Mouse (Mus musculus): ENCODE measurements around the gene Maip1. TPM values are rescaled to one million over a fixed set of nuclear protein-coding genes. Genes with fewer than 3 reads are reported as not detected.

The Maip1 gene
- polyA plus RNA-seq, 1 experiment from 2014 or later, result 18.3 TPM

GRCm38 (mm10) chr1:57439026-57439425 is 32.9 kb downstream of the Maip1 start:
- H3K4me2 ChIP-seq (ENCODE audit: low read length), result no peak overlapping the region
- no peak overlapping the region for H3K9ac ChIP-seq (ENCODE audit: low read depth, low read length)
- H3K4me3 ChIP-seq (ENCODE audit: low read depth, low read length), result no peak overlapping the region
- ATAC-seq, result no peak
- H3K27ac ChIP-seq (ENCODE audit: low read length), result no peak overlapping the region
- H3K36me3 ChIP-seq (ENCODE audit: control insufficient read depth, insufficient read depth, low read length), result no peaks in the 10 kb centered on the region
- WGBS, result 85% methylated on average over 6 of the region's 6 CpGs
- no peaks in the 10 kb centered on the region; the same call in 1 of the 2 replicates for H3K9me3 ChIP-seq (replicated peaks; ENCODE audit: control insufficient read depth, low read length, poor library complexity, severe bottlenecking)
- peaks cover 13% of the 10 kb centered on the region for H3K4me1 ChIP-seq (ENCODE audit: control insufficient read depth, insufficient read depth, low read length)
- H3K27me3 ChIP-seq (ENCODE audit: control insufficient read depth, insufficient read depth, low read depth, low read length), result no peaks in the 10 kb centered on the region

- Histone ChIP-seq H3K9ac (ENCODE audit: low read depth, low read length) (no peak overlapping the region), H3K36me3 (ENCODE audit: control insufficient read depth, insufficient read depth, low read length) (no peaks in the 10 kb centered on the region), H3K4me1 (ENCODE audit: control insufficient read depth, insufficient read depth, low read length) (peaks cover 15% of the 10 kb centered on the region), H3K4me3 (ENCODE audit: low read depth, low read length) (no peak overlapping the region), H3K27ac (ENCODE audit: low read length) (no peak overlapping the region), H3K27me3 (ENCODE audit: control insufficient read depth, insufficient read depth, low read depth, low read length) (no peaks in the 10 kb centered on the region), H3K4me2 (ENCODE audit: low read length) (no peak overlapping the region), H3K9me3 (replicated peaks; ENCODE audit: control insufficient read depth, low read length, poor library complexity, severe bottlenecking) (no peaks in the 10 kb centered on the region; the same call in 1 of the 2 replicates)
- WGBS, result 61% methylated on average over 4 of the region's 4 CpGs
- ATAC-seq, result no peak
Observed at GRCm38 (mm10) chr1:57440771-57441170, 34.6 kb downstream of the Maip1 start.

- no peak overlapping the region for H3K9ac ChIP-seq (ENCODE audit: low read depth, low read length)
- no peaks in the 10 kb centered on the region; the same call in 1 of the 2 replicates for H3K9me3 ChIP-seq (replicated peaks; ENCODE audit: control insufficient read depth, low read length, poor library complexity, severe bottlenecking)
- 35% methylated on average over 10 of the region's 10 CpGs for WGBS
- H3K36me3 ChIP-seq (ENCODE audit: control insufficient read depth, insufficient read depth, low read length), result no peaks in the 10 kb centered on the region
- H3K27ac ChIP-seq (ENCODE audit: low read length), result no peak overlapping the region
- ATAC-seq, result no peak
- no peak overlapping the region for H3K4me3 ChIP-seq (ENCODE audit: low read depth, low read length)
- no peak overlapping the region for H3K4me2 ChIP-seq (ENCODE audit: low read length)
- H3K27me3 ChIP-seq (ENCODE audit: control insufficient read depth, insufficient read depth, low read depth, low read length), result no peaks in the 10 kb centered on the region
- H3K4me1 ChIP-seq (ENCODE audit: control insufficient read depth, insufficient read depth, low read length), result 0 out of 2 replicates have a peak, but pooled peaks cover 2% of the 10 kb centered on the region
Observed at GRCm38 (mm10) chr1:57445679-57446078, 39.6 kb downstream of the Maip1 start.

- H3K9ac ChIP-seq (ENCODE audit: low read depth, low read length), result no peak overlapping the region
- no peaks in the 10 kb centered on the region for H3K9me3 ChIP-seq (replicated peaks; ENCODE audit: control insufficient read depth, low read length, poor library complexity, severe bottlenecking)
- no peaks in the 10 kb centered on the region for H3K27me3 ChIP-seq (ENCODE audit: control insufficient read depth, insufficient read depth, low read depth, low read length)
- no peak overlapping the region for H3K4me3 ChIP-seq (ENCODE audit: low read depth, low read length)
- H3K4me2 ChIP-seq (ENCODE audit: low read length), result no peak overlapping the region
- no peak for ATAC-seq
- WGBS, result 100% methylated on average over 1 of the region's 1 CpGs
- no peaks in the 10 kb centered on the region for H3K36me3 ChIP-seq (ENCODE audit: control insufficient read depth, insufficient read depth, low read length)
- no peak overlapping the region for H3K27ac ChIP-seq (ENCODE audit: low read length)
- 0 out of 2 replicates have a peak, but pooled peaks cover 2% of the 10 kb centered on the region for H3K4me1 ChIP-seq (ENCODE audit: control insufficient read depth, insufficient read depth, low read length)
Observed at GRCm38 (mm10) chr1:57450241-57450640, 44.1 kb downstream of the Maip1 start.

- Histone ChIP-seq H3K27me3 (ENCODE audit: control insufficient read depth, insufficient read depth, low read depth, low read length) (no peaks in the 10 kb centered on the region), H3K9me3 (replicated peaks; ENCODE audit: control insufficient read depth, low read length, poor library complexity, severe bottlenecking) (no peaks in the 10 kb centered on the region), H3K27ac (ENCODE audit: low read length) (no peak overlapping the region), H3K4me3 (ENCODE audit: low read depth, low read length) (no peak overlapping the region), H3K4me2 (ENCODE audit: low read length) (no peak overlapping the region), H3K9ac (ENCODE audit: low read depth, low read length) (no peak overlapping the region), H3K4me1 (ENCODE audit: control insufficient read depth, insufficient read depth, low read length) (no peaks in the 10 kb centered on the region), H3K36me3 (ENCODE audit: control insufficient read depth, insufficient read depth, low read length) (no peaks in the 10 kb centered on the region)
- WGBS, result 89% methylated on average over 6 of the region's 6 CpGs
- ATAC-seq, result no peak
Observed at GRCm38 (mm10) chr1:57460305-57460940, 54.3 kb downstream of the Maip1 start.

Other genes with a start within 250 kb of the Maip1 start
- gene 1700066M21Rik, start 28.7 kb upstream of the Maip1 start, polyA plus RNA-seq (2015; fragmentation: Nextera tagmentation; extraction: Ambion mirVana), result 19.3 and 20.3 TPM in 2 replicates
- gene Tyw5, start 773 bp downstream of the Maip1 start, polyA plus RNA-seq (2015; fragmentation: Nextera tagmentation; extraction: Ambion mirVana), result 30.9 and 31.2 TPM in 2 replicates